Mouse (Mus musculus) effector memory CD4-positive, alpha-beta T cell, adult 5 months (primary cell): ENCODE results near the gene Irs3. TPM values are rescaled to one million over a fixed set of nuclear protein-coding genes. Genes with fewer than 3 reads are reported as not detected.

ENCODE experiments used
- polyA plus RNA-seq: library from polyadenylated mRNA; unstranded; fragments of 100-300 nt; shearing (Covaris generic); gene quantifications from one replicate; pipeline ENCODE4 v1.2.1, GENCODE M21; 2017

Irs3 gene
- not detected for polyA plus RNA-seq

DNA sequence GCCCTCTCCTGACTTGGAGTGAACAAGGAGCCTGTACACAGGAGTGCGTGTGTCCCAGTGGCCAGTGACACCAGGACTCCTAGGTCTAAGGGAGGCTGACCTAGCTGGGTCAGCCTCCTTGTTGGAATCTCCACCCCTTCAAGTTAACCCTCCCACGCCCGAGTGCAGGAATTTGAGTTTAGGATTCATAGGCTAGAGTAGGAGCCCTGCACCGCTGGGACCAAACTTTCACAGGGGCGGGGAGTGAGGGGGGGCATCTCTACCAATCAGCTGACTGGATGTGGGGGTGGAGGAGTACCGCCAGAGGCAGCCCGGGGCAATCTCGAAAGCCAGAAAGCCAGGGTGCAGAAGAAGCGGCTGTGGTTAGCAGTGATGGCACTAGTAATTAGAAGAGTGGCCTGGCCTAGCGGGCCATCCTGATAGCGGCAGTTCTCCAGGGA, at the start of gene Irs3:
Irs3 (minus strand) TSS at position 63 of the 440 bp plus-strand sequence.

GRCm38 (mm10) chr5:137684294-137685123, 39.0 kb upstream of the Irs3 start, which contains the start of gene Agfg2:
Gene Agfg2, minus strand, starts transcription at chr5:137684726.

GRCm38 (mm10) chr5:137641054-137641453, 4.5 kb downstream of the Irs3 start, which contains the start of gene Sap25:
Gene Sap25, plus strand, starts transcription at chr5:137641334.

GRCm38 (mm10) chr5:137628498-137629305, 16.8 kb downstream of the Irs3 start, which contains the start of the genes Fbxo24, Lrch4 and Gm20605:
Gene Fbxo24, minus strand, starts transcription at chr5:137629002.
Gene Lrch4, plus strand, starts transcription at chr5:137629121.
Gene Gm20605, plus strand, starts transcription at chr5:137629175.

GRCm38 (mm10) chr5:137613550-137613949, 32.0 kb downstream of the Irs3 start, which contains the start of gene Pcolce:
Gene Pcolce, minus strand, starts transcription at chr5:137613784.

DNA sequence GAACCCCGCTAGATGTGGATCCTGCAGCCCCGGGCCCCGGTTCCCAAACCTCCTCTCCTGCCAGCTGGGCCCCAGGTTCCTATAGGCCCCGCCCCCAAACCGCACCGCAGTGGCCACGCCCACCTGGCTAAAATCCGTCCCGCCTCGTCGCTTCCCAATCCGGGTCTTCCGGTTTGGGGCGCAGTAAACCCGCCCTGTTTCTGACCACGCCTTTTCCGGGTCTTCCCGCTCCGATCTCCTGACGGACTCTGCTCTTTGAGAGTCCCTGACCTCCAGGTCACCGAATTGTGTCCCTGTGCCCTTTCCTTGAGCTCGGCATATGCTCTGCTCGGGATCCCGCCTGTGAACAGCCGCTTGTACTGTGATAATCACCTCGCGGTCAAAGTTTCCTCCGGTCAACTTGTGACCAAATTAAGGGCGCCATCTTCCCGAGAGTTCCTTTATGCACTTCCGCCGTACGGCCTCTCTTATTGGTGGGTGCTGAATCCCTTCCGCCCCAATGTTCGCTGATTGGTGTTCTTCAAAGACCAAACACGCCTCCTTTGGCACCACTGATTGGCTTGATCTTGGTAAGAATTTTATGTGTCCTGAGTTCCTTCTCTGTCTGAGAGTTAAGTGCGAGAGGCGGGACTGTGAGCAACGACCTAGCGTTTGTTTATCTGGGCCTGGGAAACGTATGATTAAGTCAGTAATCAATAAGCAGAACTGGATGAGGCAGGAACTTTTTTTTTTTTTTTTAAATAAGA, 44.7 kb downstream of the Irs3 start, which contains the start of gene Mospd3:
Mospd3 (minus strand) TSS at position 440 of the 746 bp plus-strand sequence.

Other genes starting within 250 kb of the Irs3 start
- gene Zan, start 168.7 kb downstream of the Irs3 start, polyA plus RNA-seq = 0.09 TPM
- 23.4 TPM for gene Pop7, start 143.2 kb downstream of the Irs3 start, polyA plus RNA-seq
- 20.3 TPM for gene Gigyf1, start 127.2 kb downstream of the Irs3 start, polyA plus RNA-seq
- gene Epo, start 112.5 kb downstream of the Irs3 start, polyA plus RNA-seq = not detected
- gene Gnb2, start 112.2 kb downstream of the Irs3 start, polyA plus RNA-seq = 247 TPM
- gene Actl6b, start 92.2 kb downstream of the Irs3 start, polyA plus RNA-seq = not detected
- gene Tfr2, start 75.9 kb downstream of the Irs3 start, polyA plus RNA-seq = not detected
- gene Mospd3, start 44.7 kb downstream of the Irs3 start, polyA plus RNA-seq = 47.7 TPM
- gene Pcolce, start 31.9 kb downstream of the Irs3 start, polyA plus RNA-seq = 0.59 TPM
- not detected for gene Fbxo24, start 16.7 kb downstream of the Irs3 start, polyA plus RNA-seq
- 214 TPM for gene Lrch4, start 16.6 kb downstream of the Irs3 start, polyA plus RNA-seq
- gene Gm20605, start 16.5 kb downstream of the Irs3 start, polyA plus RNA-seq = 36.7 TPM
- gene Sap25, start 4.4 kb downstream of the Irs3 start, polyA plus RNA-seq = 60.5 TPM
- 16.2 TPM for gene Agfg2, start 39.0 kb upstream of the Irs3 start, polyA plus RNA-seq
- gene Nyap1, start 95.9 kb upstream of the Irs3 start, polyA plus RNA-seq = 0.52 TPM
- 156 TPM for gene Tsc22d4, start 100.0 kb upstream of the Irs3 start, polyA plus RNA-seq
- 51.7 TPM for gene Ppp1r35, start 133.1 kb upstream of the Irs3 start, polyA plus RNA-seq
- 69.2 TPM for gene Mepce, start 141.9 kb upstream of the Irs3 start, polyA plus RNA-seq
- gene Zcwpw1, start 142.1 kb upstream of the Irs3 start, polyA plus RNA-seq = 11.0 TPM
- gene Pilra, start 190.6 kb upstream of the Irs3 start, polyA plus RNA-seq = 0.32 TPM
- not detected for gene Pilrb1, start 212.4 kb upstream of the Irs3 start, polyA plus RNA-seq
- gene Pilrb2, start 226.1 kb upstream of the Irs3 start, polyA plus RNA-seq = 0.31 TPM